In the genomic region with DNA sequence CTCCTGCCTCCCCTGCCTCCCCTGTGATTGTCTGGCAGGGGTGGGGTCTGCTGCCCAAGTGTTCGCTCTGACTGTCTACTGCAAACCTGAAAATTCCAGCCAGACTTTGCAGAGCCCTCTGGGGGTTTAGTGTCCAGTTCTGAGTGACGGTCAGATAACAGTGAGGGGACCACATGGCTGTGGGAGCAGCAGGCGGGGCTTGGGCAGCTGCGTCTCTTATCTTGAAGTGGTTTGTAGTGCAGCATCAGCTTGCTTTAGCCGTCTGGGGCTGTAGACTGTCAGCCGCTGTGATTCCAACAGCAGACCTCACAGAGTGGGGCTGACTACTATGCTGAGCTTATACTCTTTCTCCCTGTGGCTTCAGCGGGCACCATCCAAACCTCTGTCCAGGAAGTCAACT, we compare ENCODE assay signal across 17 mouse cellular contexts. TPM values are rescaled to one million over a fixed set of nuclear protein-coding genes. Genes with fewer than 3 reads are reported as not detected.
DNase-seq lines count a peak whose midpoint lies in the region; ATAC-seq and TF ChIP-seq lines count a peak whose summit lies in the region.
"Had no signal": no experiment of that assay in that cellular context is flagged by ENCODE, and none has a peak within 500 bp of the region (broad histone marks: within the 10 kb centered on the region; RNA-seq: fewer than 3 reads in every experiment).

No protein-coding gene starts in this region.

- TF ChIP-seq CTCF in hindbrain, postnatal 0 days (IDR thresholded peaks at IDR 0.05; ENCODE audit: low read depth): no peak
- no peak for TF ChIP-seq CTCF in E14TG2a.4 (conservative IDR thresholded peaks at IDR 0.05; ENCODE audit: low read length)
- no peak for TF ChIP-seq CTCF in heart, postnatal 0 days (IDR thresholded peaks at IDR 0.05; ENCODE audit: low read depth)

- DNase-seq in heart, adult 11 months: peak; percentile 92
- no peak for DNase-seq in heart, postnatal 25 days (ENCODE audit: low spot score)
- no peak for DNase-seq in hindbrain, postnatal 0 days (ENCODE audit: low spot score)
- DNase-seq in heart, postnatal 0 days (ENCODE audit: low spot score): peak; percentile 69
- no peak for DNase-seq in ovary, adult 18-20 months (ENCODE audit: low spot score)
- DNase-seq: cerebellum, postnatal 14 days; kidney, adult 8-10 months; retina, postnatal 1 day; thymus, postnatal 36 days had no signal

- H3K9ac ChIP-seq in hindbrain, postnatal 0 days (replicated peaks; ENCODE audit: low read length): no peak overlapping the region
- H3K9ac ChIP-seq in hindbrain, embryonic 12.5 days: no peak overlapping the region
- 0 out of 2 replicates have a peak overlapping the region, but pooled peaks have one; percentile 14 for H3K9ac ChIP-seq in heart, postnatal 0 days (replicated peaks; ENCODE audit: low read depth, low read length)
- no peak overlapping the region for H3K9ac ChIP-seq in intestine, embryonic 16.5 days (ENCODE audit: low read depth, low read length)
- H3K9ac ChIP-seq: limb, embryonic 13.5 days; neural tube, embryonic 13.5 days had no signal

- WGBS in hindbrain, postnatal 0 days: 85% methylated on average over 7 of the region's 7 CpGs
- WGBS in hindbrain, embryonic 12.5 days: 79% methylated on average over 7 of the region's 7 CpGs
- 22% methylated on average over 7 of the region's 7 CpGs for WGBS in heart, postnatal 0 days
- 60% methylated on average over 7 of the region's 7 CpGs for WGBS in intestine, embryonic 16.5 days

- no peak overlapping the region for H3K4me3 ChIP-seq in hindbrain, postnatal 0 days (ENCODE audit: low read length)
- no peak overlapping the region for H3K4me3 ChIP-seq in hindbrain, embryonic 12.5 days
- H3K4me3 ChIP-seq in E14TG2a.4 (replicated peaks; ENCODE audit: low read length): peak overlapping the region; percentile 63
- no peak overlapping the region for H3K4me3 ChIP-seq in heart, postnatal 0 days (ENCODE audit: low read depth, low read length)
- H3K4me3 ChIP-seq in intestine, embryonic 16.5 days (ENCODE audit: low read length): no peak overlapping the region
- H3K4me3 ChIP-seq: limb, embryonic 13.5 days; neural tube, embryonic 13.5 days had no signal

- H3K4me2 ChIP-seq in hindbrain, postnatal 0 days (ENCODE audit: low read depth, low read length): 0 out of 2 replicates have a peak overlapping the region, but pooled peaks have one; percentile 16
- no peak overlapping the region for H3K4me2 ChIP-seq in hindbrain, embryonic 12.5 days (replicated peaks)
- H3K4me2 ChIP-seq in heart, postnatal 0 days (ENCODE audit: low read depth, low read length): peak overlapping the region; percentile 12; the same call in 1 of the 2 replicates
- no peak overlapping the region for H3K4me2 ChIP-seq in intestine, embryonic 16.5 days (ENCODE audit: low read depth, low read length)
- H3K4me2 ChIP-seq: neural tube, embryonic 13.5 days had no signal

- H3K27me3 ChIP-seq in hindbrain, postnatal 0 days (ENCODE audit: insufficient read depth, low read length): no peaks in the 10 kb centered on the region
- H3K27me3 ChIP-seq in hindbrain, embryonic 12.5 days: no peaks in the 10 kb centered on the region
- H3K27me3 ChIP-seq in E14TG2a.4 (ENCODE audit: insufficient read depth, low read length): no peaks in the 10 kb centered on the region
- H3K27me3 ChIP-seq in heart, postnatal 0 days (ENCODE audit: control insufficient read depth, insufficient read depth, low read length): no peaks in the 10 kb centered on the region
- no peaks in the 10 kb centered on the region for H3K27me3 ChIP-seq in intestine, embryonic 16.5 days (replicated peaks; ENCODE audit: control insufficient read depth, insufficient read depth, low read length)

- peaks cover 27% of the 10 kb centered on the region for H3K36me3 ChIP-seq in hindbrain, postnatal 0 days (ENCODE audit: insufficient read depth, low read length)
- H3K36me3 ChIP-seq in hindbrain, embryonic 12.5 days: peaks cover 45% of the 10 kb centered on the region
- peaks cover 76% of the 10 kb centered on the region for H3K36me3 ChIP-seq in E14TG2a.4 (ENCODE audit: insufficient read depth, low read length)
- peaks cover 30% of the 10 kb centered on the region for H3K36me3 ChIP-seq in heart, postnatal 0 days (replicated peaks; ENCODE audit: control insufficient read depth, insufficient read depth, low read length)
- peaks cover 27% of the 10 kb centered on the region; the same call in 1 of the 2 replicates for H3K36me3 ChIP-seq in intestine, embryonic 16.5 days (ENCODE audit: control insufficient read depth, insufficient read depth, low read length)

- H3K9me3 ChIP-seq in hindbrain, postnatal 0 days (ENCODE audit: low read length): no peaks in the 10 kb centered on the region
- no peaks in the 10 kb centered on the region for H3K9me3 ChIP-seq in hindbrain, embryonic 12.5 days (replicated peaks)
- no peaks in the 10 kb centered on the region for H3K9me3 ChIP-seq in E14TG2a.4 (ENCODE audit: low read length)
- H3K9me3 ChIP-seq in heart, postnatal 0 days (replicated peaks; ENCODE audit: control insufficient read depth, low read length): no peaks in the 10 kb centered on the region
- H3K9me3 ChIP-seq in intestine, embryonic 16.5 days (ENCODE audit: control insufficient read depth, low read length): no peaks in the 10 kb centered on the region
- H3K9me3 ChIP-seq: limb, embryonic 13.5 days; neural tube, embryonic 13.5 days had no signal

- intact Hi-C loops in heart, postnatal 25 days (cut with DNase I): no loop called here

- peaks cover 23% of the 10 kb centered on the region for H3K4me1 ChIP-seq in hindbrain, postnatal 0 days (ENCODE audit: insufficient read depth, low read length)
- peaks cover 32% of the 10 kb centered on the region for H3K4me1 ChIP-seq in hindbrain, embryonic 12.5 days
- peaks cover 83% of the 10 kb centered on the region for H3K4me1 ChIP-seq in E14TG2a.4 (replicated peaks; ENCODE audit: low read depth, low read length)
- H3K4me1 ChIP-seq in heart, postnatal 0 days (ENCODE audit: control insufficient read depth, insufficient read depth): peaks cover 32% of the 10 kb centered on the region
- peaks cover 40% of the 10 kb centered on the region for H3K4me1 ChIP-seq in intestine, embryonic 16.5 days (ENCODE audit: control insufficient read depth, insufficient read depth, low read length)

- no peak overlapping the region for H3K27ac ChIP-seq in hindbrain, postnatal 0 days
- H3K27ac ChIP-seq in hindbrain, embryonic 12.5 days: no peak overlapping the region
- H3K27ac ChIP-seq in heart, postnatal 0 days (ENCODE audit: low read depth): 0 out of 2 replicates have a peak overlapping the region, but pooled peaks have one; percentile 6
- H3K27ac ChIP-seq in intestine, embryonic 16.5 days (ENCODE audit: low read length): no peak overlapping the region
- H3K27ac ChIP-seq: macrophage; neural tube, embryonic 13.5 days had no signal

- no peak for TF ChIP-seq EP300 in heart, postnatal 0 days (IDR thresholded peaks at IDR 0.05; ENCODE audit: low read depth)

- ATAC-seq in hindbrain, postnatal 0 days: no peak
- no peak for ATAC-seq in hindbrain, embryonic 12.5 days (ENCODE audit: low FRiP score)
- peak; percentile 32; the same call in 1 of the 2 replicates for ATAC-seq in heart, postnatal 0 days (ENCODE audit: insufficient read depth, low read depth)
- no peak for ATAC-seq in intestine, embryonic 16.5 days
- ATAC-seq: midbrain, embryonic 16.5 days had no signal

RNA-seq across cellular contexts. Expression of a gene that starts 5.0 kb away (rescaled TPM):
- total RNA-seq in heart, postnatal 25 days (2021): 1,000 to 10,000 TPM; 1,236 to 1,242 TPM
- 1,127 and 1,151 TPM in 2 replicates for total RNA-seq in hindbrain, postnatal 0 days (2014; rRNA removed)
- polyA plus RNA-seq in hindbrain, postnatal 0 days (2015; fragmentation: Nextera tagmentation; extraction: Ambion mirVana): 1,243 and 1,259 TPM in 2 replicates
- polyA plus RNA-seq in hindbrain, embryonic 12.5 days (2016; fragmentation: Nextera tagmentation; extraction: Ambion mirVana): 658 and 661 TPM in 2 replicates
- total RNA-seq in heart, postnatal 0 days (2014; rRNA removed; ENCODE audit: low replicate concordance): 1,449 and 1,606 TPM in 2 replicates
- 1,256 and 1,260 TPM in 2 replicates for polyA plus RNA-seq in heart, postnatal 0 days (2015; fragmentation: Nextera tagmentation; extraction: Ambion mirVana)
- polyA plus RNA-seq in intestine, embryonic 16.5 days (2015; fragmentation: Nextera tagmentation; extraction: Ambion mirVana): 1,158 and 1,189 TPM in 2 replicates

RNA-seq across cellular contexts. Expression of a gene that starts 7.1 kb away (rescaled TPM):
- 10 to 100 TPM; 26.0 to 28.5 TPM for total RNA-seq in heart, postnatal 25 days (2021)
- 92.6 and 101 TPM in 2 replicates for total RNA-seq in hindbrain, postnatal 0 days (2014; rRNA removed)
- polyA plus RNA-seq in hindbrain, postnatal 0 days (2015; fragmentation: Nextera tagmentation; extraction: Ambion mirVana): 5.5 and 6.6 TPM in 2 replicates
- polyA plus RNA-seq in hindbrain, embryonic 12.5 days (2016; fragmentation: Nextera tagmentation; extraction: Ambion mirVana): 0.45 and 0.48 TPM in 2 replicates
- 3.5 and 5.5 TPM in 2 replicates for total RNA-seq in heart, postnatal 0 days (2014; rRNA removed; ENCODE audit: low replicate concordance)
- 0.40 and 0.45 TPM in 2 replicates for polyA plus RNA-seq in heart, postnatal 0 days (2015; fragmentation: Nextera tagmentation; extraction: Ambion mirVana)
- 0.04 TPM in 1 of 2 replicates, not detected in the other for polyA plus RNA-seq in intestine, embryonic 16.5 days (2015; fragmentation: Nextera tagmentation; extraction: Ambion mirVana)
- polyA plus RNA-seq: limb, embryonic 13.5 days had no signal

RNA-seq across cellular contexts. Expression of a gene that starts 20.5 kb away (rescaled TPM):
- total RNA-seq in heart, postnatal 25 days (2021): 1 to 10 TPM; 6.0 to 7.2 TPM
- 0.22 and 0.63 TPM in 2 replicates for total RNA-seq in hindbrain, postnatal 0 days (2014; rRNA removed)
- 1.2 TPM in 2 replicates for polyA plus RNA-seq in hindbrain, postnatal 0 days (2015; fragmentation: Nextera tagmentation; extraction: Ambion mirVana)
- polyA plus RNA-seq in hindbrain, embryonic 12.5 days (2016; fragmentation: Nextera tagmentation; extraction: Ambion mirVana): 1.2 and 1.3 TPM in 2 replicates
- 2.4 and 2.5 TPM in 2 replicates for total RNA-seq in heart, postnatal 0 days (2014; rRNA removed; ENCODE audit: low replicate concordance)
- polyA plus RNA-seq in heart, postnatal 0 days (2015; fragmentation: Nextera tagmentation; extraction: Ambion mirVana): 2.1 and 2.8 TPM in 2 replicates
- polyA plus RNA-seq in intestine, embryonic 16.5 days (2015; fragmentation: Nextera tagmentation; extraction: Ambion mirVana): 0.21 and 0.56 TPM in 2 replicates
- total RNA-seq: granulocyte monocyte progenitor cell, adult 5-6 weeks had no signal
- polyA plus RNA-seq: macrophage had no signal

RNA-seq across cellular contexts. Expression of a gene that starts 27.3 kb away (rescaled TPM):
- 100 to 1,000 TPM; 183 to 190 TPM for total RNA-seq in heart, postnatal 25 days (2021)
- 65.1 and 76.7 TPM in 2 replicates for total RNA-seq in hindbrain, postnatal 0 days (2014; rRNA removed)
- polyA plus RNA-seq in hindbrain, postnatal 0 days (2015; fragmentation: Nextera tagmentation; extraction: Ambion mirVana): 69.8 and 71.3 TPM in 2 replicates
- polyA plus RNA-seq in hindbrain, embryonic 12.5 days (2016; fragmentation: Nextera tagmentation; extraction: Ambion mirVana): 121 and 124 TPM in 2 replicates
- 162 and 183 TPM in 2 replicates for total RNA-seq in heart, postnatal 0 days (2014; rRNA removed; ENCODE audit: low replicate concordance)
- 115 and 120 TPM in 2 replicates for polyA plus RNA-seq in heart, postnatal 0 days (2015; fragmentation: Nextera tagmentation; extraction: Ambion mirVana)
- polyA plus RNA-seq in intestine, embryonic 16.5 days (2015; fragmentation: Nextera tagmentation; extraction: Ambion mirVana): 120 and 128 TPM in 2 replicates

RNA-seq across cellular contexts. Expression of a gene that starts 37.1 kb away (rescaled TPM):
- total RNA-seq in heart, postnatal 25 days (2021): 10 to 100 TPM; 37.0 to 38.6 TPM
- 30.4 and 36.5 TPM in 2 replicates for total RNA-seq in hindbrain, postnatal 0 days (2014; rRNA removed)
- polyA plus RNA-seq in hindbrain, postnatal 0 days (2015; fragmentation: Nextera tagmentation; extraction: Ambion mirVana): 29.7 and 32.6 TPM in 2 replicates
- 42.7 and 47.5 TPM in 2 replicates for polyA plus RNA-seq in hindbrain, embryonic 12.5 days (2016; fragmentation: Nextera tagmentation; extraction: Ambion mirVana)
- total RNA-seq in heart, postnatal 0 days (2014; rRNA removed; ENCODE audit: low replicate concordance): 36.9 and 56.2 TPM in 2 replicates
- polyA plus RNA-seq in heart, postnatal 0 days (2015; fragmentation: Nextera tagmentation; extraction: Ambion mirVana): 25.1 and 26.3 TPM in 2 replicates
- polyA plus RNA-seq in intestine, embryonic 16.5 days (2015; fragmentation: Nextera tagmentation; extraction: Ambion mirVana): 38.8 and 40.5 TPM in 2 replicates

Comparison
In these comparisons a context has a peak if more than half of its experiments do, and no peak if none do; other contexts are left out.
1. DNase-seq: peak in heart, adult 11 months (single experiment) and heart, postnatal 0 days (single experiment); none in heart, postnatal 25 days (single experiment), hindbrain, postnatal 0 days (single experiment) and ovary, adult 18-20 months (single experiment).
2. H3K4me2 ChIP-seq: peak in hindbrain, postnatal 0 days (single experiment) and heart, postnatal 0 days (single experiment); none in hindbrain, embryonic 12.5 days (single experiment) and intestine, embryonic 16.5 days (single experiment).